In the genomic region with DNA sequence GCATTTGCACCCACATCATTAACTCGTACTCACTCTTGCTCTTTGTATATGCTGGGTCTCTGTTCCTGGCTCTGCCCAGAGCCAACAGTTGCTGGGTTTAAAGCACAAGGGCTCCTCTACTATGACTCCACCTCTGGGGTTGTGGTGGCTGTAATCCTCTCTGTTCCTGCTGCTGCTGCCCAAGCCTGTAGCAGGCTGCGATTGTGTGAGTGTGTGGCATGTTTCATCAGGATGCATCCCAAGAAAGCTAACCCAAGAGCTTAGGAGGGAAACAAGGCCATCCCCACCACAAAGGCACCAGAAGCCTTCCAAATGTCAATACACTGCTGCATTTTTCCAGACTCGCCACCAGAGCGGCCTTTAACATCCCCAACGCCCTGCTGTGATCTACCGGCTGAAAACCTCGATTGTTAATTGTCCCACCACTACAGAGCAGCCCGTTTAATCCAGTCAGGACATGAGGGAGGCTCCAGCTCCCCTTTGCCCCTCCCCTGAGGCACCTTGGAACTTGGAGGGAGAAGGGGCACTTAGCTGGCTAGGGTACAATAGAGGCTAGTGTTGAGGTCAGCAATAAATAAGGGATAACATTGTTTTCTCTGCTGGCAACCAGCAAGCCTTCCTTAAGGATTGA, we compare ENCODE assay signal across 10 mouse cellular contexts. TPM values are rescaled to one million over a fixed set of nuclear protein-coding genes. Genes with fewer than 3 reads are reported as not detected.
DNase-seq lines count a peak whose midpoint lies in the region; ATAC-seq and TF ChIP-seq lines count a peak whose summit lies in the region.
"Had no signal": no experiment of that assay in that cellular context is flagged by ENCODE, and none has a peak within 500 bp of the region (broad histone marks: within the 10 kb centered on the region; RNA-seq: fewer than 3 reads in every experiment).

No protein-coding gene starts in this region.

- no peak overlapping the region for H3K27ac ChIP-seq in left cerebral cortex, adult 2 months
- H3K27ac ChIP-seq in embryonic facial prominence, embryonic 11.5 days (replicated peaks; ENCODE audit: low read depth, low read length) = no peak overlapping the region
- peak overlapping the region; percentile 11; the same call in 1 of the 2 replicates for H3K27ac ChIP-seq in hindbrain, postnatal 0 days
- H3K27ac ChIP-seq in small intestine, adult 2 months (ENCODE audit: insufficient read depth, low read depth, low read length) = 0 out of 2 replicates have a peak overlapping the region, but pooled peaks have one; percentile 0

- H3K4me1 ChIP-seq in embryonic facial prominence, embryonic 11.5 days (ENCODE audit: control insufficient read depth, insufficient read depth, low read length) = no peaks in the 10 kb centered on the region
- 0 out of 2 replicates have a peak, but pooled peaks cover 4% of the 10 kb centered on the region for H3K4me1 ChIP-seq in hindbrain, postnatal 0 days (ENCODE audit: insufficient read depth, low read length)
- no peaks in the 10 kb centered on the region for H3K4me1 ChIP-seq in small intestine, adult 2 months (ENCODE audit: control insufficient read depth, insufficient read depth, insufficient read length, low read length)

- H3K36me3 ChIP-seq in embryonic facial prominence, embryonic 11.5 days (replicated peaks; ENCODE audit: control insufficient read depth, insufficient read depth, low read depth, low read length) = no peaks in the 10 kb centered on the region; the same call in 1 of the 2 replicates
- peaks cover 5% of the 10 kb centered on the region; the same call in 1 of the 2 replicates for H3K36me3 ChIP-seq in hindbrain, postnatal 0 days (ENCODE audit: insufficient read depth, low read length)
- 0 out of 2 replicates have a peak, but pooled peaks cover 2% of the 10 kb centered on the region for H3K36me3 ChIP-seq in small intestine, adult 2 months (ENCODE audit: control insufficient read depth, insufficient read depth, low read length)

- peak; percentile 10 for TF ChIP-seq CTCF in left cerebral cortex, adult 2 months (IDR thresholded peaks at IDR 0.05)
- peak; percentile 40 for TF ChIP-seq CTCF in hindbrain, postnatal 0 days (IDR thresholded peaks at IDR 0.05; ENCODE audit: low read depth)
- no peak for TF ChIP-seq CTCF in small intestine, adult 2 months (IDR thresholded peaks at IDR 0.05; ENCODE audit: extremely low read depth, insufficient read length, insufficient replicate concordance, low read depth, low read length)

- no peak overlapping the region for H3K4me2 ChIP-seq in embryonic facial prominence, embryonic 11.5 days (ENCODE audit: low read depth, low read length)
- H3K4me2 ChIP-seq in hindbrain, postnatal 0 days (ENCODE audit: low read depth, low read length) = no peak overlapping the region

- TF ChIP-seq POLR2A in small intestine, adult 2 months (IDR thresholded peaks at IDR 0.05; ENCODE audit: low read depth, low read length) = no peak

- H3K9ac ChIP-seq in embryonic facial prominence, embryonic 11.5 days (replicated peaks; ENCODE audit: low read length) = no peak overlapping the region
- no peak overlapping the region for H3K9ac ChIP-seq in hindbrain, postnatal 0 days (replicated peaks; ENCODE audit: low read length)

- DNase-seq in left cerebral cortex, adult 2 months (ENCODE audit: extremely low spot score in 1 of 2, low spot score in 2 of 2) = no peak
- DNase-seq in left cerebral cortex, adult 8-10 months (ENCODE audit: low spot score in 2 of 2) = no peak
- DNase-seq in embryonic facial prominence, embryonic 11.5 days (ENCODE audit: low spot score) = peak; percentile 33
- DNase-seq in hindbrain, postnatal 0 days (ENCODE audit: low spot score) = no peak
- DNase-seq in thymus, postnatal 10 days (ENCODE audit: low spot score in 2 of 2) = no peak
- no peak for DNase-seq in gastrocnemius, postnatal 4 days (ENCODE audit: low spot score in 2 of 2)
- no peak for DNase-seq in frontal cortex, postnatal 25 days (ENCODE audit: low spot score in 2 of 2)
- DNase-seq: cerebellum, adult 9-11 months; heart, adult 18-20 months had no signal

- intact Hi-C loops in left cerebral cortex, adult 2 months (cut with DNase I) = no loop called here

- H3K27me3 ChIP-seq in embryonic facial prominence, embryonic 11.5 days (ENCODE audit: control insufficient read depth, insufficient read depth, low read length) = no peaks in the 10 kb centered on the region
- H3K27me3 ChIP-seq in hindbrain, postnatal 0 days (ENCODE audit: insufficient read depth, low read length) = no peaks in the 10 kb centered on the region
- no peaks in the 10 kb centered on the region for H3K27me3 ChIP-seq in small intestine, adult 2 months (ENCODE audit: control insufficient read depth, insufficient read depth, low read length)

- 20% methylated on average over 8 of the region's 8 CpGs for WGBS in embryonic facial prominence, embryonic 11.5 days
- WGBS in hindbrain, postnatal 0 days = 17% methylated on average over 8 of the region's 8 CpGs
- WGBS in small intestine, adult 2 months = 42% methylated on average over 8 of the region's 8 CpGs

- no peaks in the 10 kb centered on the region for H3K9me3 ChIP-seq in embryonic facial prominence, embryonic 11.5 days (replicated peaks; ENCODE audit: control insufficient read depth, low read length)
- no peaks in the 10 kb centered on the region for H3K9me3 ChIP-seq in hindbrain, postnatal 0 days (ENCODE audit: low read length)

- ATAC-seq in embryonic facial prominence, embryonic 11.5 days (replicated peaks; ENCODE audit: insufficient number of reproducible peaks, low FRiP score, low TSS enrichment, low read depth) = peak; percentile 62; the same call in 1 of the 2 replicates
- peak; percentile 78; the same call in 1 of the 2 replicates for ATAC-seq in hindbrain, postnatal 0 days

- H3K4me3 ChIP-seq in left cerebral cortex, adult 2 months = no peak overlapping the region
- no peak overlapping the region for H3K4me3 ChIP-seq in embryonic facial prominence, embryonic 11.5 days (ENCODE audit: low read depth, low read length)
- H3K4me3 ChIP-seq in hindbrain, postnatal 0 days (ENCODE audit: low read length) = no peak overlapping the region
- no peak overlapping the region for H3K4me3 ChIP-seq in small intestine, adult 2 months (ENCODE audit: low read depth, low read length)

RNA-seq across cellular contexts. Expression of gene Nrp2, which starts 40.1 kb away (rescaled TPM):
- 10 to 100 TPM; 32.8 to 34.7 TPM for total RNA-seq in left cerebral cortex, adult 2 months (2021)
- total RNA-seq in left cerebral cortex, adult 8-10 months (2022) = 10 to 100 TPM; 28.1 to 33.4 (median 29.6) TPM
- polyA plus RNA-seq in embryonic facial prominence, embryonic 11.5 days (2014; fragmentation: Nextera tagmentation; extraction: Ambion mirVana) = 20.2 and 23.7 TPM in 2 replicates
- 48.7 and 53.8 TPM in 2 replicates for total RNA-seq in hindbrain, postnatal 0 days (2014; rRNA removed)
- 15.6 and 17.4 TPM in 2 replicates for polyA plus RNA-seq in hindbrain, postnatal 0 days (2015; fragmentation: Nextera tagmentation; extraction: Ambion mirVana)
- 5.6 and 6.6 TPM in 2 replicates for polyA plus RNA-seq in small intestine, adult 2 months (2012; rRNA removed)
- 10 to 100 TPM; 23.2 to 24.0 TPM for total RNA-seq in gastrocnemius, postnatal 4 days (2021)

Comparison
In these comparisons a context has a peak if more than half of its experiments do, and no peak if none do; other contexts are left out.
1. H3K27ac ChIP-seq: peak in hindbrain, postnatal 0 days (single experiment) and small intestine, adult 2 months (single experiment); none in left cerebral cortex, adult 2 months (single experiment) and embryonic facial prominence, embryonic 11.5 days (single experiment).